Comparison of ENCODE assay signal across 14 mouse cellular contexts in the genomic region with DNA sequence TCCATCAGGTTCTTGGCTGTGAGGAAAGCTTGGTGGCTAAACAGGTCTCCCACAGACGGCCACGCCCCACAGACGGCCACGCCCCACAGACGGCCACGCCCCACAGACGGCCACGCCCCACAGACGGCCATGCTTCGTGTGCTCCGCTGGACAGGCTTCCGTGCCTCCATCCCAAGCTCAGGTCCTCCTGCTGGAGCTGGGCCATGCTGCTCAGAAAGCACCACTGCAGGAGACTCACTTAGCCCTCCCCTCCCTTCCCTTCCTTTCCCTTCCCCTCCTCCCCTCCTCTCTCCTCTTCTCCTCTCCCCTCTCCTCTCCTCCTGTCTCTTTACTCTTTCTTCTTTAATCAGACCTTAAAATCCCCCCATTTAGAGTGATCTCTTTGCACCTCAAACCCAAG. TPM values are rescaled to one million over a fixed set of nuclear protein-coding genes. Genes with fewer than 3 reads are reported as not detected.
DNase-seq lines count a peak whose midpoint lies in the region; ATAC-seq and TF ChIP-seq lines count a peak whose summit lies in the region.
"Had no signal": no experiment of that assay in that cellular context is flagged by ENCODE, and none has a peak within 500 bp of the region (broad histone marks: within the 10 kb centered on the region; RNA-seq: fewer than 3 reads in every experiment).

No protein-coding gene starts in this region.

- in situ Hi-C loops in Patski (cut with MboI; ENCODE audit: low pct_unique_long_range_greater_than_20kb): loop anchor here (5.0 kb wide), 2 partner anchors 35 to 715 kb away; no protein-coding TSS in a partner anchor

- peak overlapping the region; percentile 34; the same call in 1 of the 2 replicates for H3K27ac ChIP-seq in embryonic facial prominence, embryonic 15.5 days (replicated peaks)
- H3K27ac ChIP-seq in embryonic facial prominence, embryonic 10.5 days (replicated peaks): no peak overlapping the region
- 0 out of 2 replicates have a peak overlapping the region, but pooled peaks have one; percentile 35 for H3K27ac ChIP-seq in lung, postnatal 0 days (ENCODE audit: low read length)
- H3K27ac ChIP-seq: forebrain, embryonic 15.5 days; heart, embryonic 13.5 days; hindbrain, embryonic 15.5 days had no signal

- no peaks in the 10 kb centered on the region for H3K9me3 ChIP-seq in embryonic facial prominence, embryonic 15.5 days (replicated peaks)
- H3K9me3 ChIP-seq in embryonic facial prominence, embryonic 10.5 days: no peaks in the 10 kb centered on the region
- H3K9me3 ChIP-seq in lung, postnatal 0 days (ENCODE audit: low read length): no peaks in the 10 kb centered on the region
- H3K9me3 ChIP-seq: forebrain, embryonic 15.5 days; heart, embryonic 13.5 days; hindbrain, embryonic 15.5 days had no signal

- H3K4me2 ChIP-seq in embryonic facial prominence, embryonic 15.5 days (replicated peaks): no peak overlapping the region
- no peak overlapping the region for H3K4me2 ChIP-seq in lung, postnatal 0 days (replicated peaks; ENCODE audit: low read depth, low read length)
- H3K4me2 ChIP-seq in myocyte (ENCODE audit: low read depth): peak overlapping the region; percentile 80
- H3K4me2 ChIP-seq: forebrain, embryonic 15.5 days; heart, embryonic 13.5 days; hindbrain, embryonic 15.5 days had no signal

- H3ac ChIP-seq in myocyte (ENCODE audit: control insufficient read depth, insufficient read length): no peak overlapping the region

- TF ChIP-seq POLR2A in myocyte (IDR thresholded peaks at IDR 0.05; ENCODE audit: insufficient read length, low read depth): peak; percentile 58

- peaks cover 6% of the 10 kb centered on the region; the same call in 1 of the 2 replicates for H3K4me1 ChIP-seq in embryonic facial prominence, embryonic 15.5 days
- peaks cover 14% of the 10 kb centered on the region; the same call in 1 of the 2 replicates for H3K4me1 ChIP-seq in embryonic facial prominence, embryonic 10.5 days
- peaks cover 8% of the 10 kb centered on the region; the same call in 1 of the 2 replicates for H3K4me1 ChIP-seq in lung, postnatal 0 days (ENCODE audit: insufficient read depth, low read depth, low read length)
- H3K4me1 ChIP-seq: forebrain, embryonic 15.5 days; hindbrain, embryonic 15.5 days had no signal

- no peaks in the 10 kb centered on the region for H3K79me2 ChIP-seq in myocyte (ENCODE audit: control insufficient read depth, insufficient read depth)

- no peak overlapping the region for H3K4me3 ChIP-seq in embryonic facial prominence, embryonic 15.5 days (replicated peaks)
- no peak overlapping the region for H3K4me3 ChIP-seq in embryonic facial prominence, embryonic 10.5 days
- no peak overlapping the region for H3K4me3 ChIP-seq in lung, postnatal 0 days (ENCODE audit: low read depth, low read length)
- H3K4me3 ChIP-seq in myocyte: peak overlapping the region; percentile 6
- H3K4me3 ChIP-seq: forebrain, embryonic 15.5 days; heart, embryonic 13.5 days; hindbrain, embryonic 15.5 days had no signal

- H3K27me3 ChIP-seq in embryonic facial prominence, embryonic 15.5 days: no peaks in the 10 kb centered on the region
- no peaks in the 10 kb centered on the region for H3K27me3 ChIP-seq in embryonic facial prominence, embryonic 10.5 days (replicated peaks; ENCODE audit: low read depth, poor library complexity, severe bottlenecking)
- H3K27me3 ChIP-seq in lung, postnatal 0 days (replicated peaks; ENCODE audit: insufficient read depth, low read length): no peaks in the 10 kb centered on the region
- H3K27me3 ChIP-seq in Patski (no peaks in the 10 kb centered on the region), myocyte (ENCODE audit: control insufficient read depth, insufficient read depth, insufficient read length) (no peaks in the 10 kb centered on the region)
- H3K27me3 ChIP-seq: forebrain, embryonic 15.5 days; heart, embryonic 13.5 days; hindbrain, embryonic 15.5 days had no signal

- no peak for TF ChIP-seq EP300 in lung, postnatal 0 days (IDR thresholded peaks at IDR 0.05)

- POLR2A ChIA-PET in Patski (lab: Charles Lee): interaction anchor here (0.8 kb wide), 1 partner anchor 38 kb away, joined by 3 read pairs; no protein-coding TSS in a partner anchor

- no peaks in the 10 kb centered on the region for H3K36me3 ChIP-seq in embryonic facial prominence, embryonic 15.5 days
- H3K36me3 ChIP-seq in embryonic facial prominence, embryonic 10.5 days (replicated peaks): no peaks in the 10 kb centered on the region
- H3K36me3 ChIP-seq in lung, postnatal 0 days (ENCODE audit: insufficient read depth, low read length): no peaks in the 10 kb centered on the region
- H3K36me3 ChIP-seq in myocyte (ENCODE audit: control insufficient read depth, insufficient read depth): no peaks in the 10 kb centered on the region
- H3K36me3 ChIP-seq: forebrain, embryonic 15.5 days; heart, embryonic 13.5 days; hindbrain, embryonic 15.5 days had no signal

- ATAC-seq in embryonic facial prominence, embryonic 15.5 days (ENCODE audit: insufficient number of reproducible peaks, low FRiP score, low TSS enrichment, low read depth): no peak
- no peak for ATAC-seq in lung, postnatal 0 days
- peak; percentile 17 for ATAC-seq in Patski
- ATAC-seq: forebrain, embryonic 15.5 days had no signal

- WGBS in embryonic facial prominence, embryonic 15.5 days: 80% methylated on average over 12 of the region's 12 CpGs
- 90% methylated on average over 12 of the region's 12 CpGs for WGBS in embryonic facial prominence, embryonic 10.5 days
- WGBS in lung, postnatal 0 days: 92% methylated on average over 11 of the region's 12 CpGs

- CTCF ChIA-PET in Patski (lab: Charles Lee): interaction anchor here (1.3 kb wide), 1 partner anchor 24 kb away, joined by 3 read pairs; no protein-coding TSS in a partner anchor

- TF ChIP-seq CTCF in lung, postnatal 0 days (IDR thresholded peaks at IDR 0.05): no peak
- TF ChIP-seq CTCF in Patski (IDR thresholded peaks at IDR 0.05): no peak

- DNase-seq in embryonic facial prominence, embryonic 10.5 days (ENCODE audit: low spot score): no peak
- no peak for DNase-seq in lung, postnatal 0 days (ENCODE audit: low spot score)
- no peak for DNase-seq in lung, postnatal 25 days (ENCODE audit: low spot score)
- no peak for DNase-seq in Patski (ENCODE audit: low read depth, low spot score)
- DNase-seq in spleen, postnatal 36 days (ENCODE audit: low spot score in 2 of 2): no peak
- no peak for DNase-seq in cerebellum, postnatal 4 days (ENCODE audit: low spot score in 2 of 2)
- DNase-seq: cerebellum, adult 11-12 months; cerebellum, adult 9-10 months; cerebellum, postnatal 25 days had no signal

- H3K9ac ChIP-seq in embryonic facial prominence, embryonic 15.5 days: no peak overlapping the region
- no peak overlapping the region for H3K9ac ChIP-seq in lung, postnatal 0 days (replicated peaks; ENCODE audit: low read depth)
- H3K9ac ChIP-seq: forebrain, embryonic 15.5 days; heart, embryonic 13.5 days; hindbrain, embryonic 15.5 days had no signal

TF ChIP-seq in myocyte, 11 proteins besides CTCF, POLR2A, EP300 and RAD21:
- peak; percentile 46 for TF ChIP-seq POLR2AphosphoS2 (IDR thresholded peaks at IDR 0.05; ENCODE audit: insufficient read length, low read depth)
- no peak for TF ChIP-seq TCF12 (IDR thresholded peaks at IDR 0.05; ENCODE audit: insufficient read depth, poor library complexity, severe bottlenecking)

RNA-seq across cellular contexts. Expression of gene Errfi1, which starts 16.8 kb away (rescaled TPM):
- 32.1 and 32.8 TPM in 2 replicates for polyA plus RNA-seq in embryonic facial prominence, embryonic 15.5 days (2015; fragmentation: Nextera tagmentation; extraction: Ambion mirVana)
- 27.0 and 28.1 TPM in 2 replicates for polyA plus RNA-seq in embryonic facial prominence, embryonic 10.5 days (2016; fragmentation: Nextera tagmentation; extraction: Ambion mirVana)
- 104 and 106 TPM in 2 replicates for polyA plus RNA-seq in lung, postnatal 0 days (2015; fragmentation: Nextera tagmentation; extraction: Ambion mirVana)
- polyA plus RNA-seq in Patski (2021): 164 TPM
- polyA plus RNA-seq in myocyte (2012; fragmentation: generic; extraction: Trizol): 18.9 TPM
